ENCODE assay signal across 8 mouse cellular contexts in the genomic region with DNA sequence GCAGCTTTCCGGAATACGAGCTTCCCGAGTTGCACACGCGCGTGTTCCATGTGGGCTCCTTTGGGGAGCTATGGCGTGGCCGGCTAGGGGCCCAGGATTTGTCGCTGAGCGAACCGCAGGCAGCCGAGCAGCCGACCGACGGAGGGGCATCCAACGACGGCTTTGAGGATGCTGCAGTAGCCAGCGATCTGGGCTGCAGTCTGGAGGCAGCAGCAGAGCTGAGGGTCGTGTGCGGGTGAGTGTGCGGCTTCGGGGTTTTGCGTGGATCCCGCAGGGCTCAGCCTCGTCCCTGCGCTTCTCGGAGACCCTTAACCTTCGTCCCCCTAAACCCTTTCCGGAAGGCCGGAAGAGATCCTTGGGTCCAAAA. TPM values are rescaled to one million over a fixed set of nuclear protein-coding genes. Genes with fewer than 3 reads are reported as not detected.
DNase-seq lines count a peak whose midpoint lies in the region; ATAC-seq and TF ChIP-seq lines count a peak whose summit lies in the region.

No protein-coding gene starts in this region.

- TF ChIP-seq CTCF in thymus, adult 2 months (IDR thresholded peaks at IDR 0.05; ENCODE audit: borderline replicate concordance, control insufficient read depth, extremely low read depth, insufficient read depth, low read length, poor library complexity) = 0 out of 2 replicates have a peak, but pooled peaks have one; percentile 38
- no peak for TF ChIP-seq CTCF in liver, embryonic 14.5 days (IDR thresholded peaks at IDR 0.05; ENCODE audit: low read depth)

- H3K4me1 ChIP-seq in thymus, adult 2 months (replicated peaks; ENCODE audit: control insufficient read depth, insufficient read depth, low read length) = no peaks in the 10 kb centered on the region
- peaks cover 9 to 11% of the 10 kb centered on the region in 2 experiments for H3K4me1 ChIP-seq in liver, embryonic 14.5 days (replicated peaks; ENCODE audit: control insufficient read depth in 2 of 2, insufficient read depth in 2 of 2, low read length in 1 of 2)

- TF ChIP-seq POLR2A in thymus, adult 2 months (IDR thresholded peaks at IDR 0.05; ENCODE audit: control insufficient read depth, extremely low read depth, insufficient read depth, low read length, poor library complexity) = no peak; the same call in 1 of the 2 replicates

- H3K9me3 ChIP-seq in liver, embryonic 14.5 days (ENCODE audit: control insufficient read depth, low read length) = no peaks in the 10 kb centered on the region

- H3K27ac ChIP-seq in thymus, adult 2 months (ENCODE audit: control insufficient read depth, insufficient read depth, low read length) = no peak overlapping the region
- no peak overlapping the region; the same call in 1 of the 2 replicates for H3K27ac ChIP-seq in liver, embryonic 14.5 days

- peak; percentile 55 for ATAC-seq in liver, embryonic 14.5 days (ENCODE audit: insufficient read depth)

- peak; percentile 49 for DNase-seq in embryo, embryonic 11 days
- no peak for DNase-seq in embryo, embryonic 9.5 days (ENCODE audit: extremely low spot score)
- DNase-seq in thymus, adult 2 months = no peak
- DNase-seq in thymus, postnatal 36 days = no peak
- DNase-seq in liver, embryonic 14.5 days (ENCODE audit: low read depth in 3 of 3, low spot score in 3 of 3) = no peak
- no peak for DNase-seq in adrenal gland, postnatal 4 days (ENCODE audit: low spot score in 2 of 2)
- DNase-seq in right cerebral cortex, postnatal 14 days = no peak
- DNase-seq in gastrocnemius, postnatal 10 days = no peak

- peak overlapping the region; percentile 72 for H3K4me2 ChIP-seq in liver, embryonic 14.5 days (ENCODE audit: low read depth)

- no peaks in the 10 kb centered on the region for H3K27me3 ChIP-seq in thymus, adult 2 months (ENCODE audit: control insufficient read depth, insufficient read depth, low read length)
- no peaks in the 10 kb centered on the region for H3K27me3 ChIP-seq in liver, embryonic 14.5 days (ENCODE audit: control insufficient read depth, insufficient read depth, low read length)

- H3K9ac ChIP-seq in liver, embryonic 14.5 days (replicated peaks) = peak overlapping the region; percentile 95

- peak overlapping the region; percentile 69 for H3K4me3 ChIP-seq in thymus, adult 2 months (ENCODE audit: control insufficient read depth, insufficient read depth, low read length)
- H3K4me3 ChIP-seq in liver, embryonic 14.5 days (ENCODE audit: insufficient read depth in 1 of 2, low read depth in 2 of 2, low read length in 2 of 2) = peak overlapping the region; percentile 88 to 99

- under 1% methylated on average over 30 of the region's 30 CpGs for whole genome bisulfite sequencing in thymus, adult 2 months
- WGBS in liver, embryonic 14.5 days (ENCODE audit: insufficient replicate concordance) = under 1% methylated on average over 30 of the region's 30 CpGs

- TF ChIP-seq EP300 in liver, embryonic 14.5 days (IDR thresholded peaks at IDR 0.05; ENCODE audit: low read depth) = no peak

- no peaks in the 10 kb centered on the region for H3K36me3 ChIP-seq in thymus, adult 2 months (ENCODE audit: control insufficient read depth, insufficient read depth, low read length)
- H3K36me3 ChIP-seq in liver, embryonic 14.5 days (replicated peaks; ENCODE audit: control insufficient read depth, insufficient read depth, low read depth) = no peaks in the 10 kb centered on the region

RNA-seq across cellular contexts. Expression of a gene that starts 0.3 kb away (rescaled TPM):
- 44.1 and 50.6 TPM in 2 replicates for polyA plus RNA-seq in thymus, adult 2 months (2012; rRNA removed)
- 5.7 and 6.4 TPM in 2 replicates for polyA plus RNA-seq in liver, embryonic 14.5 days (2012; rRNA removed)
- polyA plus RNA-seq in liver, embryonic 14.5 days (2014; fragmentation: Nextera tagmentation; extraction: Ambion mirVana) = 8.3 and 8.5 TPM in 2 replicates
- total RNA-seq in adrenal gland, postnatal 4 days (2021) = 10 to 100 TPM; 33.4 to 39.2 TPM
- 10 to 100 TPM; 16.4 to 19.0 TPM for total RNA-seq in gastrocnemius, postnatal 10 days (2021)
